Mouse (Mus musculus) brain, embryonic 14.5 days (tissue): ENCODE measurements around the gene Itpr1.

Experiments used
- CTCF ChIP-seq: fragments of 200-500 bp; IDR thresholded peaks from 2 replicates; pipeline ENCODE4 v1.5.1; 2012; ENCODE audit warnings: inconsistent platforms, mild to moderate bottlenecking, moderate library complexity, borderline replicate concordance; ENCODE audit not compliant: insufficient read depth, insufficient read length; ENCODE audit errors: extremely low read depth
- POLR2A ChIP-seq: fragments of 200-500 bp; IDR thresholded peaks from 2 replicates; pipeline ENCODE4 v1.6.1; 2012; ENCODE audit warnings: mild to moderate bottlenecking, inconsistent platforms, borderline replicate concordance; ENCODE audit not compliant: poor library complexity, insufficient read depth, insufficient read length, severe bottlenecking; ENCODE audit errors: extremely low read depth

GRCm38 (mm10) chr6:108512994-108513393, 300.1 kb downstream of the Itpr1 start:
- TF ChIP-seq CTCF (no peak), POLR2A (no peak)
